Mouse (Mus musculus): Measurements from ENCODE around the gene Ing4.

The Ing4 gene

GRCm38 (mm10) chr6:125039533-125040153, at the start of gene Ing4:
Gene Ing4 (plus strand): TSS chr6:125039760.
- DNase-seq (ENCODE audit: low read depth) = peak; percentile 100

- no peak for DNase-seq (ENCODE audit: low read depth)
Observed at GRCm38 (mm10) chr6:124992241-124992640, 47.3 kb upstream of the Ing4 start.

- DNase-seq (ENCODE audit: low read depth) = no peak
Observed at GRCm38 (mm10) chr6:124993365-124993764, 46.2 kb upstream of the Ing4 start.

DNA sequence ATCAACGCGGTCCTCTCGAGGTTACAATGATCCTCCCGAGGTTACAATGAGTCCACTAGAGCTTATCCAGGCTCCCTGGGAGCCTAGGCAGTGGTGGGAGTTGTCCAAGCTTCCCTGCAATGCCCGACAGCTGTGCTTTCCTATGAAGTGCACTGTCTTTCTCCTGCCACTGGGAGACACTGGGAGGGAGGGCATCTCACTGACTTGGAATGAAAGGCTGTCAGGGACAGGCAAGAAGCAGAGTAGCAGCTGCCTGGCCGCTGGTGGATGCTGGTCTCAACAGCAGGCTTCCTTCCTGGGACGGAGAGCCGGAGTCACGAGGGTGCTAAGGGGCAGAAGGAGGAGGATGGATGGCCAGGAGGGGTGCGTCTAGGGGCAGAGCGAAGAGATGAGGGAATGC, 45.7 kb upstream of the Ing4 start:
- no peak for DNase-seq (ENCODE audit: low read depth)

GRCm38 (mm10) chr6:124995246-124995645, 44.3 kb upstream of the Ing4 start:
- DNase-seq (ENCODE audit: low read depth) = no peak

DNA sequence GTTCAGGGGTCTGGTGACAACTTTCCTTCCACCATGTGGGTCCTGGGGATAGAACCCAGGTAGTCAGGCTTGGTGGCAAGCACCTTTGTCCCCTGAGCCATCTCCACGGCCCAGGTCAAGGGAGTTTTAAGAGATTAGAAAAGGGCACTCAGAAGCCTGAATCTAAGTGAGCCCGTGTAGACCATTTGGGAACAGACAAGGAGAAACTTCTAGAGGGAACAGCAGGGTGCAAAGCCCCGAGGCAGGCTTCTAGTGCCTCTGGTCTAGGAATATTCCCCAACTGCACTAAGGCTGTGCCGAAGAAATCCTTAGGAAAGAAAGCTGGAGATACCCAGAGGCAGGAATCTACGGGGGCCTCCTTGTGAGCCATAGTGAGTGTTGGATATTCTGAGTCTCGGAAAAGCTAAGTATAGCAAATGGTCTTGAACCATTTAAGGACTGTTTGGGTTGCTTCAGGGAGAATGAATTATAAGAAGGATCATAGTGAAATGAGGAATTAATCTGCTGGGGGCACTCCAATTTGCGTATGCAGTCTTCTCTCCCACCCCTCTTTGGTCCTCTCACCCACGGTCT, 43.6 kb upstream of the Ing4 start:
- no peak for DNase-seq (ENCODE audit: low read depth)

DNA sequence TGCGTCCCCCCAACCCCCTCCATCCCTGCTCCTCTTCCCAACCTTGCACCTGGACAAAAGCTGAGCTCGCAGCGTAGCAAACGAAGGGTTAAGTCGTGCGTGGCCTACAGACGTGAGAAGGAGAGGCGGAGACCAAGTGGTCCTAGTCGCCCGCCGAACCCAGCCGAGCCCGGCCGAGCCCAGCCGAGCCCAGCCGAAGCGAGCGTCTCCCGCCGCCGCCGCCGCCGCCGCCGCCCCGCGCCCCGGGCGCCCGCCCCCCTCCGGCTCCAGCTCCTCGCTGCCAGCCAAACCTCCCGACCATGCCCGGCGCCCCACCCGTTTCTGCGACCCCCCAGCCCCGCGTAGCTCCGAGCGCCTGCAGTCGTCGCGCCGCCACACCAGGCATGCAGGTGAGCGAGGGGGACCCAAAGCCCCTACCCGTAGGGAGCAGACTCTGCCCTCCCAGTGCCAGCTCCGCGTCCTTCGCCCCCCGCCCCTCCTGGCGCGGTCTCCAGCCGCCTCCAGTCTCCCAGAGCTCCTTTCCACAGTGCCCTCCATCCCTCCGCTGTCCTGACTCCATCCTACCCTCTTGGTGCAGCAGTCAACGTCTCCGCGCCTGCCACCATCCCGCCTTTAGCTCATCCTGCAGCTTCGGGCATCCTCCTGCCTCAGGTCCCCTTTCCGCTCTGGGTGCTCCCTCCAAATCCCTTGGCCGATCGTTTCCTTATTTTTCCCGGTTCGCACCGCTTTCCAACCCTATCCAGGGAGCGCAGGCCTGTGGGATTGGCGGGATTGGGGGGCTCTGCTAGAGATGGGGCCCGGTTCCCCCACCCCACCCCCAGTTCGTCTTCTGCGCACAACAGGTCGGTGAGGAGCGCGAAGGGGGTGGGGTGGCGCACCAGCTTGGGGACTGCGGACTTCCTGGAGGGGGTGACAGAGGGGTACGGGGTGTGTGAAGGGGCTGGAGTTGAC, 42.7 kb upstream of the Ing4 start, which contains the start of gene Pianp:
Gene Pianp, plus strand, starts transcription at position 144 of the 951 bp plus-strand sequence.
- DNase-seq (ENCODE audit: low read depth) = no peak

- no peak for DNase-seq (ENCODE audit: low read depth)
Observed at GRCm38 (mm10) chr6:124998066-124998465, 41.5 kb upstream of the Ing4 start.

DNA sequence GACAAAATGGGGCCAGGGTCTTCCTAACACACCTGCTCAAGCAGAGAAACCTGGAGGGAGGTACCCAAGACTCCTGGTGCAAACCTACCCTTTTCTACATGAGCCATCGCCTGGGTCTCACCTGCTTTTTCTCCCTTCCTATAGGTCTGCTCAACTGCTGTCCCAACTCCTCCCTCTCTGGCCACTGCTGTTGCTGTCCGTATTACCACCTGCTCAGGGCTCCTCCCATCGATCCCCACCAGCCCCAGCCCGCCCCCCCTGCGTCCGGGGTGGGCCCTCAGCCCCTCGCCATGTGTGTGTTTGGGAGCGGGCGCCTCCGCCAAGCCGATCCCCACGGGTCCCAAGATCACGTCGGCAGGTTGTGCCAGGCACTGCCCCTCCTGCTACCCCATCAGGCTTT, 40.5 kb upstream of the Ing4 start:
- no peak for DNase-seq (ENCODE audit: low read depth)

DNA sequence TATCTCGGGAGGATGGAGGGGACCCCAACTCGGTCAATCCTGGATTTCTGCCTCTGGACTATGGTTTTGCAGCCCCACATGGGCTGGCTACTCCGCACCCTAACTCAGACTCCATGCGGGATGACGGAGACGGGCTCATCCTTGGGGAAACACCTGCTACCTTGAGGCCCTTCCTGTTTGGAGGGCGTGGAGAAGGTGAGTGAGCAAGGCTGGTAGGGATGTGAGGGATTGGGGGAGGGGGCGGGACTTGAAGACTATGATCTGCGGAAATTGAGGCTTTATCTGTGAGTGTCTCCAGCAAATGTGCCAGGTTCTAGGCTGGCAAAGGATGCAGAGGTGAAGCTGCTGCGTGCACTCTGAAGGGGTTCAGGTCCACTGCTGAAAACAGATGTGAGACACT, 40.0 kb upstream of the Ing4 start:
- no peak for DNase-seq (ENCODE audit: low read depth)

- no peak for DNase-seq (ENCODE audit: low read depth)
Observed at GRCm38 (mm10) chr6:125003706-125004105, 35.9 kb upstream of the Ing4 start.

- no peak for DNase-seq (ENCODE audit: low read depth)
Observed at GRCm38 (mm10) chr6:125005086-125005485, 34.5 kb upstream of the Ing4 start.

- peak; percentile 24 for DNase-seq (ENCODE audit: low read depth)
Observed at GRCm38 (mm10) chr6:125008060-125008459, 31.5 kb upstream of the Ing4 start.

DNA sequence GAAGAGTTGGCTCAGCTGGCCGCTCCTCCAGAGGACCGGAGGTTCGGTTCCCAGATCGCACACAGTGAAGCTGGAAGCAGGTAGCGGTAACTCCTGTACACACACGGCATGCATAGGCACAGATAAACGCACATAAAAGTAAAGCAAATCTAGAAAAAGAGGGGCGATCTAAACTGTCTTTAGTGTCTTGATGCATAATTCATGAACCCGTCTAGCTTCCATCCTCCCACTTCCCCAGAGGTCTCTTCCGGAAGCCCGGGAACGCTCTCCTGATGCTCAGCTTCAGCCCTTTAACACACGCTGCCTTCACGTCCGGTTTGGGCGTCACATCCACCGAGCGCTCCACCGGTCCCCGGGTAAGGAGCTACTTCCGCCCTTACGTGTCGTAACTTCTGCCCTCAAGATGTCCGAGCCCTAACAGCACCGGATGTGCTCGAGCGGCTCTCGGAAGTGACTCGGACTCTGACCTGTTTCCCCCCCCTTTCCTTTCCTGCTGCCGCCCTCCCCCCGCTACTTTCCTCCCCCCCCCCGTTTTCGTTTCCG, 30.9 kb upstream of the Ing4 start:
- DNase-seq (ENCODE audit: low read depth) = peak; percentile 100

- DNase-seq (ENCODE audit: low read depth) = no peak
Observed at GRCm38 (mm10) chr6:125009129-125009180, 30.6 kb upstream of the Ing4 start, which contains the start of gene Zfp384. Gene Zfp384 (plus strand): TSS chr6:125009145.

DNA sequence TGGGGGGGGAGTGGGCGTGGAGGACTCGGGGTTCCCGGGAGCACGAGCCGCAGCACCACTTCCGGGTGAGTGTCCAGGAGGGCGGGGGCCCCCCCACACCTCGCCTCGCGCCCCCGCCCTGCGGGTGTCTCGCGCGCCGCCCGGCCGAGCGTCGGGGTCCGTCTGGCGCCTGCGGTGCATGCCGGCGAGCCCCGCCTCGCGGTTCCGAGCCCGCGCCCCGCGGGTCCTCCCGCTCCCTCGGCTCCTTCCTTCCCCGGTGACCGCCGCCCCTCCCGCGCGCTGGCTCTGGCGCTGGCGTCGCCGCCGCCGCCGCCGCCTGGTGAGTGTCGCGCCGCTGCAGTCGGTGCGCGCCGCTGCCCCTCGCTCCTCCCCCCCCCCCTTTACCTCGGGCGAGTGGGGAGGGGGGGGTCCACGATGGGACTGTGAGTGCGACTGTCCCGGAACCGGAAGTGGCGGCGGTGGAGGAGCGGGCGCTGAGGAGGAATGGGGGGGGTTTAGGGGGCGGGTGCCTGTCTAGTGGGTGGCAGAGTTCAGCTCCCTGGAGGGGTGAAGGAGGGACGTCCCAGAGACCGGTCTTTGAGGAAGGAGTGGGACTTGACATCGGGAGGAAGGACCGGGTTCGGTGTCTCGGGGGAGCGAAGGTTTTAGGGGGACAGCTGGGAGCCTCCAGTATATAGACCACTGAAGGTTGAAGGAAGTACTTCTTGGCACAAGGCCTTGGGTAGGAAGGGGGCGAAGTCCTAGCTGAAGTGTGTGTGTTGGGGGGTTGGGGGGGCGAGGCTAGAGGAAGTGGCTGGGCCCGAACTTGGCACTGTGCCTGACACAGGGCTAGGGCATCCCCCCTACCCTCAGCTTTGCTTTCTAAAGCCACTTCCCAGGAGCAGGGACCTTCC, 30.1 kb upstream of the Ing4 start:
- peak; percentile 93 for DNase-seq (ENCODE audit: low read depth)

DNA sequence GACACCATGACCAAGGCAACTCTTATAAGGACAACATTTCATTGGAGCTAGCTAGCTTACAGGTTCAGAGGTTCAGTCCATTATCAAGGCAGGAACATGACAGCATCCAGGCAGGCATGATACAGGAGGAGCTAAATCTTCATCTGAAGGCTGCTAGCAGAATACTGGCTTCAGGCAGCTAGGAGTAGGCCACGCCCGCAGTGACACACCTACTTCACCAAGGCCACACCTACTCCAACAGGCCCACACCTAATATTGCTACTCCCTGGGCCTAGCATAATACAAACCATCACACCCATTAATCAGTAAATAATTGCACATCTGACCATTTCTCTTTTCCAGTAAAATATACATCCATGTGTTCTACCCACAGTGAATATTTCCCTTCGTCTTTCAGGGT, 21.9 kb upstream of the Ing4 start:
- no peak for DNase-seq (ENCODE audit: low read depth)

DNA sequence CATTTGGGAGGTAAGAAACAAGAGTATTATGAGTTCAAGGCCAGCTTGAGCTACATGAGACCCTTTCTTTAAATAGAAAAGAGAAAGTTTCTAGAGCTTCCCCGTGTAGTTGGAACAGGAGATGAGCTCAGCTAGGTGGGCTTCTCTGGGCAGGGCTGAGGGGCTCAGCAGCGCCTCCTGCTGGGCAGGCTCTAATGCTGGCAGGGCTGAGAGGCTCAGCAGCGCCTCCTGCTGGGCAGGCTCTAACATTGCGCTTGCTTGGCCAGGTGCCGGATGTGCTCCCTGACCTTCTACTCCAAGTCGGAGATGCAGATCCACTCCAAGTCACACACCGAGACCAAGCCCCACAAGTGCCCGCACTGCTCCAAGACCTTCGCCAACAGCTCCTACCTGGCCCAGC, 9.0 kb upstream of the Ing4 start:
- peak; percentile 64 for DNase-seq (ENCODE audit: low read depth)

- DNase-seq (ENCODE audit: low read depth) = no peak
Observed at GRCm38 (mm10) chr6:125031604-125032003, 8.0 kb upstream of the Ing4 start.

- no peak for DNase-seq (ENCODE audit: low read depth)
Observed at GRCm38 (mm10) chr6:125038666-125039065, 894 bp upstream of the Ing4 start.

DNA sequence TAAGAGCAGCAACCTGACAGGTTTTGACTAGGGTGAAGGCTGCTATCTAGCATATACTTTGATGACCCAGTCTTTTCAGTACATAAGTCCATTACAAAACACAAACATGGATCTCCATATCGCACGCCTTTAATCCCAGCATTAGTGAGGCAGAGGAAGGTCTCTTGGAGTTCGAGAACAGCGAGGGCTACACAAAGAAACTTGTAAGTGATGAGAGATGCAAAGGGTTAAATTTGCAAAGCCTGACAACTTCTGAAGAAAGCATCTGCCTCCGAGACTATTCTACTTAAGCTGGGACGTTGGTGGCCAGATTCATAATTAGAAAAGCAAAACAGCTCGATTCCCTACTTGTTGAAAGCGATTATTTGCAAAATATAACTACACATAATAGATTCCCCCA, 429 bp upstream of the Ing4 start:
- DNase-seq (ENCODE audit: low read depth) = no peak

DNA sequence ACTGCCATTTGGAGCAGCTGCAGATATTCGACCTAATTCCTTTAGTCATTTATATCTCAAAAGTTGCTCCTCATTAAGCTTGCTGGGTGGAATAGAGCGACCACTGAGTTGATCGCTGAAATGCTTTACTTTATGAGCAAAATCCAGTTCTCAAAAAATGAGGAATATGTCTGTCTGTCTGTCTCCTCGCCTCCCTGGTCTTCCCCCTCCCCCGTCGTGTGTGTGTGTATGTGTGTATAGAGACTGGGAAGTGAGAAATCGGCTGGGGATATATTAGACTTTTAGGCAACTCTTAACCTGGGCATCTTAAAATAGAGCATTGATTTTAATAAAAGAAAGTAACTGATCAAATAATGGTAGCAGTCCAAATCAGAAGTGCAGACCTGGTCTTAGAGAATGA, 661 bp downstream of the Ing4 start:
- DNase-seq (ENCODE audit: low read depth) = no peak

All from 416B (cell line).